10 mouse cellular contexts compared by ENCODE assay signal in the genomic region with DNA sequence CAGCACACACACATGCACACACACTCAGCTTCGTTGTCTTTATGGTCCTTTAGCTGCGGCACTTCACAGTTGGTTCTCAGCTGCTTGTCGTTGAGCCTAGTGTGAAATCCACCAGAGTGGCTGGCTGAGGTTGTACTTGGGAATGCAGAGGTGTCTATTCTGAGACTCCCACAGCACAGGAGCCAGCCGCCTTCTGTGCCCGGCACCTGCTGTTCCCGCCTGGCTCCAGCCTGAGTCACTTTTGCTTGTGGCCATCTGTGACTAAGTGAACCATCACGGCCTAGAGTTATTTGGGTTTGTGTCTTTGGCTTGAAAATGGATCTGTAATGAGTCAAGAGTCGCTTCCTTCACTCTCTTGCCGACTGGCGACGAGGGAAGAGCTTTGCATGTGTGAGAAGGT.
DNase-seq lines count a peak whose midpoint lies in the region.
"Had no signal": no experiment of that assay in that cellular context is flagged by ENCODE, and none has a peak within 500 bp of the region (broad histone marks: within the 10 kb centered on the region; RNA-seq: fewer than 3 reads in every experiment).

No protein-coding gene starts in this region.

- DNase-seq in layer of hippocampus, adult 18-20 months (ENCODE audit: low spot score in 2 of 2): peak; percentile 47 to 74
- DNase-seq in layer of hippocampus, postnatal 25 days (ENCODE audit: extremely low spot score in 1 of 2, low spot score in 1 of 2): no peak
- peak; percentile 66 for DNase-seq in cerebellum, adult 9-10 months
- peak; percentile 76 to 89 for DNase-seq in frontal cortex, postnatal 36 days (ENCODE audit: low spot score in 2 of 2)
- peak; percentile 60 to 80 for DNase-seq in right cerebral cortex, postnatal 10 days (ENCODE audit: low spot score in 2 of 2)
- no peak for DNase-seq in heart, adult 18-20 months
- no peak for DNase-seq in spleen, postnatal 4 days (ENCODE audit: low spot score in 2 of 2)
- DNase-seq in kidney, adult 18-20 months: no peak
- DNase-seq: heart, adult 2 months; thymus, postnatal 36 days had no signal

Comparison
In these comparisons a context has a peak if more than half of its experiments do, and no peak if none do; other contexts are left out.
1. DNase-seq: peak in layer of hippocampus, adult 18-20 months (2 of 2), cerebellum, adult 9-10 months (single experiment), frontal cortex, postnatal 36 days (2 of 2) and right cerebral cortex, postnatal 10 days (2 of 2); none in layer of hippocampus, postnatal 25 days (0 of 2), heart, adult 18-20 months (0 of 2), spleen, postnatal 4 days (0 of 2) and kidney, adult 18-20 months (single experiment).